Mouse (Mus musculus): Measurements from ENCODE around the gene Cdk18. TPM values are rescaled to one million over a fixed set of nuclear protein-coding genes. Genes with fewer than 3 reads are reported as not detected.

Gene Cdk18
- 3.9 and 5.5 TPM in 2 replicates for polyA plus RNA-seq (2014; fragmentation: Nextera tagmentation; extraction: Ambion mirVana)

- ATAC-seq (ENCODE audit: insufficient number of reproducible peaks, insufficient read depth, low FRiP score, low read depth), result peak; percentile 89
- under 1% methylated on average over 30 of the region's 30 CpGs for WGBS
- no peaks in the 10 kb centered on the region for H3K27me3 ChIP-seq (ENCODE audit: control insufficient read depth, insufficient read depth, low read length)
- no peak within 1 kb of the TSS for H3K27ac ChIP-seq (ENCODE audit: low read length)
- H3K9me3 ChIP-seq (ENCODE audit: control insufficient read depth, low read depth, low read length), result no peaks in the 10 kb centered on the region
- no peaks in the 10 kb centered on the region for H3K36me3 ChIP-seq (ENCODE audit: control insufficient read depth, insufficient read depth, low read length)
- peak within 1 kb of the TSS; percentile 99 for H3K4me2 ChIP-seq (replicated peaks; ENCODE audit: low read depth, low read length)
- H3K9ac ChIP-seq (replicated peaks; ENCODE audit: low read depth, low read length), result peak within 1 kb of the TSS; percentile 30
- H3K4me3 ChIP-seq (ENCODE audit: low read depth, low read length), result peak within 1 kb of the TSS; percentile 61
- H3K4me1 ChIP-seq (ENCODE audit: control insufficient read depth, insufficient read depth, low read length), result peaks cover 3% of the 10 kb centered on the region; the same call in 1 of the 2 replicates
These were observed at the start of gene Cdk18 for GRCm38 (mm10) chr1:132139416-132139864. TSS of gene Cdk18 (minus strand) at chr1:132139684.

DNA sequence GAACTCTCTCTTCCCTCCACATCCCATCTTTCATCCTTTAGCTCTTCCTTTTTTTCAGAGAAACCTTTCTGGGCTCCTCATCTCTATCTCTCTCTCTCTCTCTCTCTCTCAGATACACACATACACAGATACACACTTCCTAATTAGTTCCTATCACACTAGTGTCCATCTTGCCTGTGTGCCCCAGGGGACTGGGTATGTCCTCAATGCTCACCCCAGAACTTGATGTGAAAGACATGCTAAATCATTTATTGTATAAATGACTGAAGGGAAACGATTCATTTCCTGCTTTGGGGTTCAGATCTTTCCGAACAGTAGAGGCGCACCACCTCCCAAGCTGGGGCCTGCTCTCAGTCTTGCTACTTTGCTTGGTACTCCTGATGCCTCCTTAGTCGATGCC is 49.7 kb upstream of the Cdk18 start:
- Histone ChIP-seq H3K27ac (ENCODE audit: low read length) (no peak overlapping the region), H3K36me3 (ENCODE audit: control insufficient read depth, insufficient read depth, low read length) (no peaks in the 10 kb centered on the region), H3K27me3 (ENCODE audit: control insufficient read depth, insufficient read depth, low read length) (peaks cover 43% of the 10 kb centered on the region), H3K4me2 (replicated peaks; ENCODE audit: low read depth, low read length) (no peak overlapping the region), H3K9ac (replicated peaks; ENCODE audit: low read depth, low read length) (no peak overlapping the region), H3K9me3 (ENCODE audit: control insufficient read depth, low read depth, low read length) (no peaks in the 10 kb centered on the region), H3K4me3 (ENCODE audit: low read depth, low read length) (no peak overlapping the region), H3K4me1 (ENCODE audit: control insufficient read depth, insufficient read depth, low read length) (peaks cover 7% of the 10 kb centered on the region; the same call in 1 of the 2 replicates)
- 56% methylated on average over 4 of the region's 4 CpGs for WGBS
- ATAC-seq (ENCODE audit: insufficient number of reproducible peaks, insufficient read depth, low FRiP score, low read depth), result no peak

DNA sequence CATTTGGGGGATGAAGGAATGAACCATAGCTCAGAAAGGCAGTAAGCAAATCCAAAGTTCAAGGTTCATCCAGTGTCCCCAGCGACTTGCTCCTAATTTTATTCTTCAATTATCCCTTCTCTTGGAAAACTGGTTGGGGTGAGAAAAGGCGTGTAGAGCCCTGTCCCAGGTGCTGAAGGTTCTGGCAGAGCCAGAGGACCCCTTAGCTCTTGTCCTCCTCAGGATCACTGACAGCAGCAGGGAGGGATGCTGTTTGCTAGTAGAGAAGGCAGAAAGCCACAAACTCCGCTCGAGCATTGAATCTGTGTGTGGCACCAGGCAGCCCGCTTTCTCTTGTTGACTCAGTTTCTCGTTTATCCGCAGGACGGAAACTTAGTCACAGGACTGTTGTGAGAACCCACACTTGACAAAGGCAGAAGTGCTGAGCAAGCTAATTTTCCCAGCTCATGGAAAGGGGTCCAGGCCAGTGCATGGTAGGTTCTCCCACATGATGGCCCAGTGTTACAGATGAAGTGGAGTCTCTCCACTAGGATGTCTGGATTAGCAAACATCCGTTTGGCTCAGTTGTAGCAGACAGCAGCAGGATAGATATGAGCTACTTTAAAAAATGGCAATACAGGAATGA is 49.1 kb upstream of the Cdk18 start:
- ATAC-seq (ENCODE audit: insufficient number of reproducible peaks, insufficient read depth, low FRiP score, low read depth), result no peak
- 28% methylated on average over 9 of the region's 9 CpGs for WGBS
- Histone ChIP-seq H3K27me3 (ENCODE audit: control insufficient read depth, insufficient read depth, low read length) (peaks cover 41% of the 10 kb centered on the region), H3K4me3 (ENCODE audit: low read depth, low read length) (no peak overlapping the region), H3K4me1 (ENCODE audit: control insufficient read depth, insufficient read depth, low read length) (peaks cover 7% of the 10 kb centered on the region; the same call in 1 of the 2 replicates), H3K9ac (replicated peaks; ENCODE audit: low read depth, low read length) (no peak overlapping the region), H3K27ac (ENCODE audit: low read length) (no peak overlapping the region), H3K36me3 (ENCODE audit: control insufficient read depth, insufficient read depth, low read length) (no peaks in the 10 kb centered on the region), H3K4me2 (replicated peaks; ENCODE audit: low read depth, low read length) (no peak overlapping the region), H3K9me3 (ENCODE audit: control insufficient read depth, low read depth, low read length) (no peaks in the 10 kb centered on the region)

DNA sequence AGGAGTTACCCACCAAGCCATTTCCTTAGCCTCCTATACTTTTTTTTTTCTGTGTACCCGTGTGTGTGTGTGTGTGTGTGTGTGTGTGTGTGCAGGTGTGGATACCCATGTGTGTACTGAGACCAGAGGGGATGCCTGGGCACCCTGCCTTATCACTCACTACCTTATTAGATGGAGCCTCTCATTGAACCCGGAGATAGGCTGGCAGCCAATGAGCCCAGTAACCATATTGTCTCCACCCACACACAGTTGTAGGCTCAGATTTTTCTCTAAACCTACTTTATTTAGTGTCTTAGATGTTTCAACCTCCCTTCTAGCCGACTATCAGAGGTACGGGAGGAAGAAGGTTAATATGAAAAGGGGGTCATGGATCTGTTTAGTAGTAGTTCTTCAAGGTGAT is 46.8 kb upstream of the Cdk18 start:
- H3K4me3 ChIP-seq (ENCODE audit: low read depth, low read length), result no peak overlapping the region
- 74% methylated on average over 4 of the region's 4 CpGs for WGBS
- peaks cover 27% of the 10 kb centered on the region for H3K27me3 ChIP-seq (ENCODE audit: control insufficient read depth, insufficient read depth, low read length)

DNA sequence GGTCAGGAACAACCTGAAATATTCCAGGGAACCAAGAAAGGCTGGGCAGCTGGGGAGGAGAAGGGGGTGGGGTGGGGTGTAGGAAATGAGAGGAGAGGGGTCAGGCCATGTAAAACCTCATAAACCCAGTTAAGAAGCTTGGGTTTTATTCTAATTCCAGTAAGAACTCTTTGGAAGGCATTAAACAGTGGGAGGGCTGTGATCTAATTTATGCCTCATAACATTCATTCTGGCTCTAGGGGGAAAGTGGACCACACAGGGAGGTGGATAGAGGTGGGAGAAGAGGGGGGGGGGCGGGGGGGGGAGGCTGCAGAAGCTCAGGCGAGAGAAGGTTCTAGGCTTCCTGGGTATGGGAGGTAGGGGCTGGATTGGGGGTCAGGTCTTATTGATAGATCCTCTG is 32.1 kb upstream of the Cdk18 start:
- H3K4me2 ChIP-seq (replicated peaks; ENCODE audit: low read depth, low read length), result no peak overlapping the region
- no peak overlapping the region for H3K27ac ChIP-seq (ENCODE audit: low read length)
- no peaks in the 10 kb centered on the region for H3K27me3 ChIP-seq (ENCODE audit: control insufficient read depth, insufficient read depth, low read length)
- no peak for ATAC-seq (ENCODE audit: insufficient number of reproducible peaks, insufficient read depth, low FRiP score, low read depth)
- 20% methylated on average over 1 of the region's 2 CpGs for WGBS
- H3K4me3 ChIP-seq (ENCODE audit: low read depth, low read length), result no peak overlapping the region
- H3K36me3 ChIP-seq (ENCODE audit: control insufficient read depth, insufficient read depth, low read length), result no peaks in the 10 kb centered on the region
- H3K9me3 ChIP-seq (ENCODE audit: control insufficient read depth, low read depth, low read length), result no peaks in the 10 kb centered on the region
- 0 out of 2 replicates have a peak, but pooled peaks cover 5% of the 10 kb centered on the region for H3K4me1 ChIP-seq (ENCODE audit: control insufficient read depth, insufficient read depth, low read length)
- H3K9ac ChIP-seq (replicated peaks; ENCODE audit: low read depth, low read length), result no peak overlapping the region

More for the DNA sequence above, 46.8 kb upstream of the Cdk18 start:
- ATAC-seq (ENCODE audit: insufficient number of reproducible peaks, insufficient read depth, low FRiP score, low read depth), result no peak
- Histone ChIP-seq H3K9ac (replicated peaks; ENCODE audit: low read depth, low read length) (no peak overlapping the region), H3K9me3 (ENCODE audit: control insufficient read depth, low read depth, low read length) (no peaks in the 10 kb centered on the region), H3K27ac (ENCODE audit: low read length) (no peak overlapping the region), H3K36me3 (ENCODE audit: control insufficient read depth, insufficient read depth, low read length) (no peaks in the 10 kb centered on the region), H3K4me2 (replicated peaks; ENCODE audit: low read depth, low read length) (no peak overlapping the region), H3K4me1 (ENCODE audit: control insufficient read depth, insufficient read depth, low read length) (peaks cover 4% of the 10 kb centered on the region; the same call in 1 of the 2 replicates)

DNA sequence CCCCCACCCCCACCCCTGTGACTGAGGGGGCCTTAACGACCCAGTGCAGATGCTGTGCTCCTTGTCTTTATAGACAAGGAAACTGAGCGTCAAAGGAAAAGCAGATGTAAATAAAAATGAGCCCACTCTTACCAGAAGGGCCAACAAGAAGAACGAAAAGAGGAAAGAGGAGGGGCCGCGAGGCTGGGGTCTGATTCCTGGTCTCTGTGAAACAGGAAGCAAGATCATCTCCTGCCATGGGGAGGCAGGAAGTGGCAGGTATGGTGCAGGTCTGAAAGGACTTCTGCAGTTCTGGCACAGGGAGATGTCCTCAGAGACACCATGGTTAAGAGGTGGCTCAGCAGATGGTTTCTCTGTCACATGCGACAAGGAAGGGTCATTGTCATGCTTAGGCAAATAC is 31.2 kb upstream of the Cdk18 start:
- H3K4me3 ChIP-seq (ENCODE audit: low read depth, low read length), result no peak overlapping the region
- no peak for ATAC-seq (ENCODE audit: insufficient number of reproducible peaks, insufficient read depth, low FRiP score, low read depth)
- H3K4me2 ChIP-seq (replicated peaks; ENCODE audit: low read depth, low read length), result no peak overlapping the region
- H3K9ac ChIP-seq (replicated peaks; ENCODE audit: low read depth, low read length), result no peak overlapping the region
- 0 out of 2 replicates have a peak, but pooled peaks cover 5% of the 10 kb centered on the region for H3K4me1 ChIP-seq (ENCODE audit: control insufficient read depth, insufficient read depth, low read length)
- no peaks in the 10 kb centered on the region for H3K36me3 ChIP-seq (ENCODE audit: control insufficient read depth, insufficient read depth, low read length)
- H3K9me3 ChIP-seq (ENCODE audit: control insufficient read depth, low read depth, low read length), result no peaks in the 10 kb centered on the region
- 50% methylated on average over 6 of the region's 6 CpGs for WGBS
- H3K27ac ChIP-seq (ENCODE audit: low read length), result no peak overlapping the region
- no peaks in the 10 kb centered on the region for H3K27me3 ChIP-seq (ENCODE audit: control insufficient read depth, insufficient read depth, low read length)

GRCm38 (mm10) chr1:132168115-132168767 is 28.8 kb upstream of the Cdk18 start:
- no peak for ATAC-seq (ENCODE audit: insufficient number of reproducible peaks, insufficient read depth, low FRiP score, low read depth)
- Histone ChIP-seq H3K9ac (replicated peaks; ENCODE audit: low read depth, low read length) (no peak overlapping the region; the same call in 1 of the 2 replicates), H3K4me1 (ENCODE audit: control insufficient read depth, insufficient read depth, low read length) (0 out of 2 replicates have a peak, but pooled peaks cover 5% of the 10 kb centered on the region), H3K36me3 (ENCODE audit: control insufficient read depth, insufficient read depth, low read length) (no peaks in the 10 kb centered on the region), H3K9me3 (ENCODE audit: control insufficient read depth, low read depth, low read length) (no peaks in the 10 kb centered on the region), H3K27ac (ENCODE audit: low read length) (no peak overlapping the region), H3K27me3 (ENCODE audit: control insufficient read depth, insufficient read depth, low read length) (no peaks in the 10 kb centered on the region), H3K4me2 (replicated peaks; ENCODE audit: low read depth, low read length) (peak overlapping the region; percentile 33), H3K4me3 (ENCODE audit: low read depth, low read length) (no peak overlapping the region)
- WGBS, result 8% methylated on average over 12 of the region's 12 CpGs

- H3K4me2 ChIP-seq (replicated peaks; ENCODE audit: low read depth, low read length), result no peak overlapping the region
- no peaks in the 10 kb centered on the region for H3K9me3 ChIP-seq (ENCODE audit: control insufficient read depth, low read depth, low read length)
- H3K4me1 ChIP-seq (ENCODE audit: control insufficient read depth, insufficient read depth, low read length), result 0 out of 2 replicates have a peak, but pooled peaks cover 5% of the 10 kb centered on the region
- ATAC-seq (ENCODE audit: insufficient number of reproducible peaks, insufficient read depth, low FRiP score, low read depth), result no peak
- no peaks in the 10 kb centered on the region for H3K27me3 ChIP-seq (ENCODE audit: control insufficient read depth, insufficient read depth, low read length)
- H3K27ac ChIP-seq (ENCODE audit: low read length), result no peak overlapping the region
- H3K9ac ChIP-seq (replicated peaks; ENCODE audit: low read depth, low read length), result no peak overlapping the region
- H3K4me3 ChIP-seq (ENCODE audit: low read depth, low read length), result no peak overlapping the region
- H3K36me3 ChIP-seq (ENCODE audit: control insufficient read depth, insufficient read depth, low read length), result no peaks in the 10 kb centered on the region
- WGBS, result 69% methylated on average over 3 of the region's 3 CpGs
These were observed 26.4 kb upstream of the Cdk18 start for GRCm38 (mm10) chr1:132165859-132166258.
